Mouse (Mus musculus) megakaryocyte, embryonic 14.5 days (primary cell): ENCODE data around the gene Brinp2.

ENCODE experiments used
- FLI1 ChIP-seq: IDR thresholded peaks from 2 replicates; pipeline ENCODE4 v1.6.1; 2012; ENCODE audit warnings: low read length, inconsistent platforms, mixed read lengths
- GATA1 ChIP-seq: IDR thresholded peaks from 3 replicates; pipeline ENCODE4 v1.6.1; 2012; ENCODE audit warnings: mixed read lengths, low read length, inconsistent platforms, borderline replicate concordance

DNA sequence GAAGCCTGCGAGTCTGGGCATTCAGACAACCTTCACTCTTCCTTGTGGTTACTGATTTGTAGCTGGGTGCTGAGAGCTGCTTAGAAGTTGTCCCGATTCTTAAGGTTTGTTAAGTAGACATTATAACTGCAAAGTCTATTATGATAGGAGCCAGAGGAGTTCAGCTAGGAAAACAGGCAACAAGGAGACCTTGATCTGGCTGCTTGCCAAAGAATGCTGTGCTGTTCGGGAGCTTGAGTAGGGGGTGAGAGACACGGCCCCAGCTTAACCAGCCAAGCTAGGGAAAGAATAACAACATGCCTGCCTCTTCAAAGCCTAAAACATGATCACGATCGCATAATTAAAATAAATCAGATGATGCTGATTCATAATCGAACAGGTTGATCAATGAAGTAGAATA, 59.1 kb downstream of the Brinp2 start:
- TF ChIP-seq GATA1: no peak
- no peak for TF ChIP-seq FLI1
